Mouse (Mus musculus): ENCODE measurements at regions not wholly inside any gene's neighbourhood (a gene's known extent, or its start where the extent isn't known, plus 50 kb on each side); places are given as distances from the start of the nearest gene placed in this dataset.

DNA sequence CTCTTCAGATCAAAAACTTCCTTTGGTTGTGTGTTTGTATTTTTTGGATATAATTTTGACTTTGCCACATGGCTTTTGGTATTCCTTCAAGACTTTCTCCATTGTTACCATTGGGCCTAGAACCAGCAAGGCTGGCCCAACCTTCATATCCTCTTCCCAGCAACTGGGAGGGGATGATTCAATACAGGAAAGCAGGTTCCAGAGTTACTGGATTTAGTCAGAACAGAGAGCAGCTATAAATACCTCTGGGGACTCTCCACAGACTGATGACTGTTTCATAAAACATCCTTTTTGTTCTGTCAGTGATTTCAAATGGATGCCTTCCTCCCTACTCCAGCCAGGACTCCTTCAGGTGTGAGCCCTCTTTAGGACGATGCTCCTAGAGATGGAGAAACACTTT is 1361.4 kb downstream of the Gsdmc2 start:
- Histone ChIP-seq H3K9ac (ENCODE audit: control insufficient read depth, low read depth, low read length, poor library complexity, severe bottlenecking) (no peak overlapping the region), H3K27me3 (ENCODE audit: control insufficient read depth in 1 of 2, insufficient read depth in 2 of 2, low read length in 2 of 2) (peaks cover 0 to 2% of the 10 kb centered on the region in 2 experiments; a peak in 1 of 4 replicates), H3K4me1 (ENCODE audit: control insufficient read depth in 1 of 2, insufficient read depth in 2 of 2, low read length in 2 of 2) (no peaks in the 10 kb centered on the region), H3K36me3 (ENCODE audit: control insufficient read depth in 1 of 2, insufficient read depth in 2 of 2, low read length in 2 of 2) (no peaks in the 10 kb centered on the region), H3K27ac (ENCODE audit: control insufficient read depth, low read depth, low read length) (no peak overlapping the region), H3K79me2 (ENCODE audit: control insufficient read depth, insufficient read depth, low read length, poor library complexity) (no peaks in the 10 kb centered on the region), H3K9me3 (replicated peaks; ENCODE audit: insufficient read depth, low read length) (no peaks in the 10 kb centered on the region), H3K4me3 (ENCODE audit: control insufficient read depth in 1 of 2, insufficient read depth in 1 of 2, low read depth in 2 of 2, low read length in 2 of 2) (no peak overlapping the region)
- no peak for TF ChIP-seq CHD1 (IDR thresholded peaks at IDR 0.05; ENCODE audit: low read depth, low read length)
- no peak for TF ChIP-seq RCOR1 (IDR thresholded peaks at IDR 0.05; ENCODE audit: low read depth, low read length)
- no peak for TF ChIP-seq MAX (IDR thresholded peaks at IDR 0.05; ENCODE audit: low read length)
- no peak for TF ChIP-seq ZNF384 (IDR thresholded peaks at IDR 0.05; ENCODE audit: low read depth, low read length)
- no peak for TF ChIP-seq TBP (IDR thresholded peaks at IDR 0.05; ENCODE audit: low read depth, low read length)
- TF ChIP-seq POLR2A (IDR thresholded peaks at IDR 0.05; ENCODE audit: control insufficient read depth in 1 of 2, insufficient read depth in 1 of 2, low read depth in 1 of 2, low read length in 2 of 2, poor library complexity in 1 of 2) = no peak
- TF ChIP-seq CHD2 (IDR thresholded peaks at IDR 0.05; ENCODE audit: low read length) = no peak
- TF ChIP-seq KAT2A (conservative IDR thresholded peaks at IDR 0.05; ENCODE audit: low read depth, low read length) = no peak
- no peak for TF ChIP-seq POLR2AphosphoS5 (IDR thresholded peaks at IDR 0.05; ENCODE audit: borderline replicate concordance, low read depth, low read length)
- no peak for DNase-seq (ENCODE audit: low read depth, low spot score)

- Histone ChIP-seq H3K27ac (ENCODE audit: control insufficient read depth, low read depth, low read length) (no peak overlapping the region), H3K9ac (ENCODE audit: control insufficient read depth, low read depth, low read length, poor library complexity, severe bottlenecking) (no peak overlapping the region), H3K4me3 (ENCODE audit: control insufficient read depth in 1 of 2, insufficient read depth in 1 of 2, low read depth in 2 of 2, low read length in 2 of 2) (no peak overlapping the region), H3K27me3 (ENCODE audit: control insufficient read depth in 1 of 2, insufficient read depth in 2 of 2, low read length in 2 of 2) (peaks cover 0 to 2% of the 10 kb centered on the region in 2 experiments; a peak in 2 of 4 replicates), H3K9me3 (replicated peaks; ENCODE audit: insufficient read depth, low read length) (no peaks in the 10 kb centered on the region), H3K36me3 (ENCODE audit: control insufficient read depth in 1 of 2, insufficient read depth in 2 of 2, low read length in 2 of 2) (no peaks in the 10 kb centered on the region), H3K4me1 (ENCODE audit: control insufficient read depth in 1 of 2, insufficient read depth in 2 of 2, low read length in 2 of 2) (no peaks in the 10 kb centered on the region), H3K79me2 (ENCODE audit: control insufficient read depth, insufficient read depth, low read length, poor library complexity) (no peaks in the 10 kb centered on the region)
- TF ChIP-seq POLR2AphosphoS5 (IDR thresholded peaks at IDR 0.05; ENCODE audit: borderline replicate concordance, low read depth, low read length) (no peak), EP300 (IDR thresholded peaks at IDR 0.05; ENCODE audit: low read depth in 1 of 2, low read length in 2 of 2) (no peak), ETS1 (IDR thresholded peaks at IDR 0.05; ENCODE audit: low read depth, low read length) (no peak), MXI1 (IDR thresholded peaks at IDR 0.05; ENCODE audit: low read depth, low read length) (no peak), BHLHE40 (IDR thresholded peaks at IDR 0.05; ENCODE audit: borderline replicate concordance, low read depth, low read length) (no peak), SIN3A (IDR thresholded peaks at IDR 0.05; ENCODE audit: low read length) (no peak), E2F4 (IDR thresholded peaks at IDR 0.05; ENCODE audit: borderline replicate concordance, low read depth, low read length) (no peak), POLR2A (IDR thresholded peaks at IDR 0.05; ENCODE audit: control insufficient read depth in 1 of 2, insufficient read depth in 1 of 2, low read depth in 1 of 2, low read length in 2 of 2, poor library complexity in 1 of 2) (no peak), KAT2A (conservative IDR thresholded peaks at IDR 0.05; ENCODE audit: low read depth, low read length) (no peak), CHD1 (IDR thresholded peaks at IDR 0.05; ENCODE audit: low read depth, low read length) (no peak), ZNF384 (IDR thresholded peaks at IDR 0.05; ENCODE audit: low read depth, low read length) (no peak), TCF12 (IDR thresholded peaks at IDR 0.05; ENCODE audit: low read depth, low read length) (no peak), ZC3H11A (IDR thresholded peaks at IDR 0.05; ENCODE audit: low read depth, low read length) (no peak), SMC3 (IDR thresholded peaks at IDR 0.05; ENCODE audit: low read depth, low read length) (no peak), RAD21 (IDR thresholded peaks at IDR 0.05; ENCODE audit: low read depth, low read length) (no peak), POLR2AphosphoS2 (IDR thresholded peaks at IDR 0.05; ENCODE audit: low read length) (no peak), TBP (IDR thresholded peaks at IDR 0.05; ENCODE audit: low read depth, low read length) (no peak), MAX (IDR thresholded peaks at IDR 0.05; ENCODE audit: low read length) (no peak), HCFC1 (IDR thresholded peaks at IDR 0.05; ENCODE audit: low read depth, low read length) (no peak)
- DNase-seq (ENCODE audit: low read depth, low spot score) = no peak
Measured at GRCm38 (mm10) chr15:62482357-62482756, 1362.6 kb downstream of the Gsdmc2 start.
